Mouse (Mus musculus) embryonic fibroblast, embryonic 13.5 days (primary cell): Measurements from ENCODE around the gene Arhgef3. TPM values are rescaled to one million over a fixed set of nuclear protein-coding genes. Genes with fewer than 3 reads are reported as not detected.

Experiments used
- H3K27ac ChIP-seq: 2 replicates; pipeline ENCODE4 v1.5.1; 2012; ENCODE audit warnings: low read length, control low read depth, inconsistent platforms; ENCODE audit not compliant: insufficient read depth
- H3K4me1 ChIP-seq: 2 replicates; pipeline ENCODE4 v1.6.1; 2011; ENCODE audit warnings: low read length; ENCODE audit not compliant: control insufficient read depth, insufficient read depth
- H3K4me3 ChIP-seq: 2 replicates; pipeline ENCODE4 v1.5.1; 2011; ENCODE audit warnings: mild to moderate bottlenecking, control low read depth, low read length; ENCODE audit not compliant: insufficient read depth
- CTCF ChIP-seq: IDR thresholded peaks from 2 replicates; pipeline ENCODE4 v1.5.1; 2011; ENCODE audit warnings: mild to moderate bottlenecking, control low read depth, low read length, moderate library complexity, borderline replicate concordance; ENCODE audit not compliant: insufficient read depth
- POLR2A ChIP-seq: IDR thresholded peaks from 2 replicates; pipeline ENCODE4 v1.6.1; 2011; ENCODE audit warnings: low read depth, mild to moderate bottlenecking, control low read depth, low read length, moderate library complexity
- polyA plus RNA-seq: library from polyadenylated mRNA; stranded (reverse); fragments of >200 nt; gene quantifications from 2 replicates; pipeline ENCODE4 v1.2.4, GENCODE M21; 2011; ENCODE audit warnings: low read depth; ENCODE audit not compliant: missing spikeins, insufficient read length

The Arhgef3 gene
- polyA plus RNA-seq, 1 experiment = 2.5 TPM

DNA sequence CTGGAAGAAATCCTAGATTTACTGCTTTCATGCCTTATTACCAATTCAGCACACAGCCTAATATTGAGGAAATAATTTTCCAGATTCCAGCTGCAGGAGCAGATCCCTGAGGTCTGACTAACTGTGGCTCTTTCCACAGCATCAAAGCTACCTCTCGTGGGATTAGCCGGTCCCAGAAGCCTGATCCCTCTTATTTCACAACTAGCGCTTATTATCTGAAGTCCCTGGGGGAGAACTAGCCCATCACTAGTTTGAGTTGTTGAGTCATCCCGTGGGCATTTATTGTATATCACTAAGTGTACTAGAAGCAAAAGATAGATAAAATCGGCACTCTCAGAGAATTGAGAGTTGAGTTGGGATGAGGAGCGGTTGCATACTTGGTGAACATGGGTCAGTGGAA, 41.3 kb downstream of the Arhgef3 start:
- TF ChIP-seq POLR2A = no peak
- no peak for TF ChIP-seq CTCF
- Histone ChIP-seq H3K27ac (no peak overlapping the region), H3K4me3 (no peak overlapping the region), H3K4me1 (no peaks in the 10 kb centered on the region)

- no peak for TF ChIP-seq POLR2A
- no peak for TF ChIP-seq CTCF
- Histone ChIP-seq H3K27ac (no peak overlapping the region), H3K4me3 (no peak overlapping the region), H3K4me1 (no peaks in the 10 kb centered on the region)
These were observed 43.4 kb downstream of the Arhgef3 start for GRCm38 (mm10) chr14:27158133-27158532.

DNA sequence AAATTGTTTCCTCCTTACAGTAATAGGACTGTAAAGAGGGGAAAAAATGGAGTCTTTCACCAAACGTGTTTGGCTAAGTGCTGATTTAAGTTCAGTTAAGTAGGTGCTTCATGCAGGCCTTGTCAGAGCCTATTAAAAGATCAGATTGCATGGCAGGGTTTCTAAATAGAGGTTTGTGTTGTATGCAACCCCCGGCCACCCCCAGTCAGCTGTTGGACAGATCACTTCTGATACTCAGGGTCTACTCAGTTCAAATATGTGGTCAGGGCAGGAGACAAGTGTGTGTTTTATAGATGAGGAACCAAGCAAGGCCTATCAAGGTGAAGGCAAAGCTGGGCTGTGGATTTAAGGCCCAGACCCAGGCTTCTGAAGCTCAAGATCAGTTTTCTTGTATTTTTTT, 44.1 kb downstream of the Arhgef3 start:
- TF ChIP-seq CTCF (no peak), POLR2A (no peak)
- no peak overlapping the region for H3K27ac ChIP-seq
- no peaks in the 10 kb centered on the region for H3K4me1 ChIP-seq
- no peak overlapping the region for H3K4me3 ChIP-seq

GRCm38 (mm10) chr14:27160762-27161161, 46.1 kb downstream of the Arhgef3 start:
- no peak for TF ChIP-seq CTCF
- TF ChIP-seq POLR2A = no peak
- Histone ChIP-seq H3K4me3 (no peak overlapping the region), H3K27ac (no peak overlapping the region), H3K4me1 (no peaks in the 10 kb centered on the region)

GRCm38 (mm10) chr14:27164639-27165038, 49.9 kb downstream of the Arhgef3 start:
- TF ChIP-seq CTCF (no peak), POLR2A (no peak)
- Histone ChIP-seq H3K27ac (no peak overlapping the region), H3K4me1 (no peaks in the 10 kb centered on the region), H3K4me3 (no peak overlapping the region)

DNA sequence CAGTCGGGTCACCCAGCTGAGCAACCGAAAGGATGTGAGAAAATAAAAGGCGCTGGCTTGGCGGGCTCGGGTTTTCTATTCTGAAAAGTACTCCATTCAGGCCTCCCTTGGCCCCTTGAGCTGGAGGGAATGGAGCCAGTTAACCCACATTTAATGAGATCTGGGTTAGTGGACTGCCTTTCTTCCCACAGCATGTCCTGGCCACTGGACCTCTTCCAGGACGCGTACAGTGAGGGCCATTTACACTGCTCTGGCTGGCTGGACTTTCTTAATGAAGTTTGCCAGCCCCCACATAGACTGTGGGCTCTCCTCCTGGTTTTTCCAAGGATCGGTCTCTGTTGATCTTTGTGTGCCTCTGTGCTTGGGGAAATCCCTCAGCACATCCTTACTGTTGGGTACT, 52.1 kb downstream of the Arhgef3 start:
- H3K4me3 ChIP-seq = no peak overlapping the region
- H3K27ac ChIP-seq = no peak overlapping the region

DNA sequence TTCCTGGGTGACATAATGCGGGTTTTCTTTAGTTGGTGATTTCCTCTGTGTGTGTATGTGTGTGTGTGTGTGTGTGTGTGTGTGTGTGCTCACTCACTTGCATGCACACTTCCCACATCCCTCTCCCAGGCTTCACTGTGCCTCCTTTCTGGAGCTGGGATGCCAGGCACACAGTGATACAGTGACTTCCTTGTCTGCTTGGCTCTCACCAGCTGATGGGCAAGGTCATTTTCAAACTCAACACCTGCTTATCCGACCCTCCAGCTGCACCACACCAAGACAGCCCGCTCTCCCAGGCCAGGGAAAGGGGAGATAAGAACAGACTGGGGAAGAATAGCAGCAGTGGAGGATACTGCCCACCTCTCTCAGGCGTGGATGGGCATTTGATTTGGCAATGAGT, 52.5 kb downstream of the Arhgef3 start:
- Histone ChIP-seq H3K4me3 (no peak overlapping the region), H3K4me1 (peaks cover 9% of the 10 kb centered on the region; the same call in 1 of the 2 replicates), H3K27ac (no peak overlapping the region)
- TF ChIP-seq CTCF = no peak
- TF ChIP-seq POLR2A = no peak

More for the DNA sequence above, 52.1 kb downstream of the Arhgef3 start:
- no peak for TF ChIP-seq POLR2A
- no peak for TF ChIP-seq CTCF
- H3K4me1 ChIP-seq = peaks cover 9% of the 10 kb centered on the region; the same call in 1 of the 2 replicates

DNA sequence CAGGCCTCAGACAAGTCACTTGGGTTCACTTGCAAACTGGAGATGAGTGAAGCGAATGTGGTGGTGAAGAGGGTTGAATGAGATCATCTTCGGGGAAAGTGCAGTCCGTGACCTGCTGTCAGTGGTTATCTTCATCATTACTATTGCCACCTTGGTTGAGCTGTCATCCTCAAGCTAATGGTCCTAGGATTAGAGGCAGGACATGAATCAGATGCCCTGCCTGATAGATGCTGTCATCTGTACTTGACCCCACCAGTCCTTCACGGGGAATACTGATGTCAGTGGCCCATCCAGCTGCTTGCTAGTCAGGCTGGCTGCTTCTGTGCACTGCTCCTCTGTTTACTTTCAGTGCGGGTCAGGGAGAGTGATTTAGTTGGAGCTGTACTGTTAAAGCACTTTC, 53.7 kb downstream of the Arhgef3 start:
- no peak overlapping the region for H3K27ac ChIP-seq
- TF ChIP-seq POLR2A (no peak), CTCF (no peak)
- H3K4me3 ChIP-seq = no peak overlapping the region
- H3K4me1 ChIP-seq = peaks cover 14% of the 10 kb centered on the region

DNA sequence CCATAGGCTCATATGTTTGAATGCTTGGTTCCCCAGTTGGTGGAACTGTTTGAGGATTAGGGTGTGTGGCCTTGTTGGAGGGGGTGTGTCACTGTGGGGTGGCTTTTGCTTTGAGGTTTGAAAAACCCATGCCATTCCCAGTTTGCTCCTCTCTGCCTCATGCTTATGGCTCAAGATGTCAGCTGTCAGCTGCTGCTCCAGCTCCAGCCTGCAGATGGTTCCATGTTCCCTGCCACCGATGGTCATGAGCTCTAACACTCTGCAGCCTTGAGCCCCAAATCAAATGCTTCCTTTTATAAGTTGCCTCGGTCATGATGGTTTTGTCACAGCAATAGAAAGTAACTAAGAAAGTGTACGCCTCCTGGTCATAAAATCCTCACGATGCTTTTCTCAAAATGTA, 54.6 kb downstream of the Arhgef3 start:
- H3K4me3 ChIP-seq = no peak overlapping the region
- H3K27ac ChIP-seq = no peak overlapping the region
- TF ChIP-seq POLR2A = no peak
- no peak for TF ChIP-seq CTCF
- peaks cover 14% of the 10 kb centered on the region for H3K4me1 ChIP-seq

GRCm38 (mm10) chr14:27170421-27170820, 55.7 kb downstream of the Arhgef3 start:
- Histone ChIP-seq H3K4me3 (no peak overlapping the region), H3K27ac (no peak overlapping the region), H3K4me1 (peaks cover 14% of the 10 kb centered on the region)
- TF ChIP-seq CTCF (no peak), POLR2A (no peak)

GRCm38 (mm10) chr14:27171175-27171830, 56.6 kb downstream of the Arhgef3 start:
- Histone ChIP-seq H3K4me3 (no peak overlapping the region), H3K4me1 (peaks cover 14% of the 10 kb centered on the region), H3K27ac (peak overlapping the region; percentile 28)
- TF ChIP-seq CTCF (no peak), POLR2A (no peak)

- Histone ChIP-seq H3K27ac (peak overlapping the region; percentile 62), H3K4me1 (peaks cover 14% of the 10 kb centered on the region), H3K4me3 (no peak overlapping the region)
- TF ChIP-seq POLR2A (no peak), CTCF (no peak)
These were observed 58.6 kb downstream of the Arhgef3 start for GRCm38 (mm10) chr14:27173178-27173803.
